Mouse (Mus musculus): ENCODE measurements around the gene Trank1.

The Trank1 gene

GRCm38 (mm10) chr9:111302196-111302831, 9.2 kb upstream of the Trank1 start:
- DNase-seq (ENCODE audit: extremely low read depth, low read depth): peak; percentile 64

DNA sequence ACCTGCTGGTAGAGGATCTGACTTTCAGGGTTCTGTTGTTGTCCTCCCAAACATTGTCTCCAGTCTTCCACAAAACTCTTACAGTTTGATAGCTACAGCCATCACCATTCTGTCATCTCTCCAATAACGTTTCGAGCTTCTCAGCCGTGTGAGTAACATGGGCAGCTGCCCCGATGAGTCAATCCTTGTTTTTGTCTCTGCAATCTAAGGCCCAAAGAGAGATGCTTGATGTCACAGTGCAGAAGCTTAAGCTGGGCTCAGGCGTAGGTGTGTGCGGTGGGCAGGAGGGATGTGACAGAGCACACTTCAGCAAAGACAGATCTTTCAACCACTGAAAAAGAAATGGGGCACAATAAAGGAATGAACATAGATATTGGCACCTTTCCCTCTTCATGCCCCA, 7.5 kb upstream of the Trank1 start:
- no peak for DNase-seq (ENCODE audit: extremely low read depth, low read depth)

GRCm38 (mm10) chr9:111306142-111306541, 5.4 kb upstream of the Trank1 start:
- no peak for DNase-seq (ENCODE audit: extremely low read depth, low read depth)

DNA sequence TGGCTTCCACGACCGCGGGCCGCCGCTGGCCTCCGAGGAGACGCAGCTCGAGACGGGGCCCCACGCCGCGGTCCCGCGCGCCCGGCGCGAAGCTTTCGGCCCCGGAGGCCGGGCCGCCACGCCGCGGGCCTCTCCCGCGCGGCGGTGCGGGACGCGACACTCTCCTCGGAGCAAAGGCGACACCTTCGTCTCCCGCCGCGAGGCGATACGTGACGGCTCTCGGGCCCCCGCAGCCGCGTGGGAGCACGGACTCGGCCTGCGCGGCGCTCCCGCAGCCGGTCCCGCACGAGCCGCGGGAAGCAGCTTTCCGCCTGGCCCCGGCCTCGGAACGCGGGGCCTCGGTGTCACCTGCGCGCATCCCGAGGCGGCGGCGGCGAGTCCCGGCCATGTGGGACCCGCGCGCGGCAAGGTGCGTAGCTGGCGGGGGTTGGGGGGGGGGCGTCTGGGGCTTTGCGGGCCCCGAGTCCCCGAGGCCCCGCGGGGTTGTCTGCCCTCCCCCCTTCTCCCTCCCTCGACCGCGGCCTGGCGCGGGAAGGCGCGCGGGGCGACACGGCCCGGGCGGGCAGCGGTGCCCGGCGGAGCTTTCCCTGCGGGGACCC, 403 bp downstream of the Trank1 start:
- DNase-seq (ENCODE audit: extremely low read depth, low read depth): no peak

- no peak for DNase-seq (ENCODE audit: extremely low read depth, low read depth)
These were observed 1.1 kb downstream of the Trank1 start for GRCm38 (mm10) chr9:111312442-111313141.

- DNase-seq (ENCODE audit: extremely low read depth, low read depth): no peak
These were observed 1.8 kb downstream of the Trank1 start for GRCm38 (mm10) chr9:111313299-111313698.

DNA sequence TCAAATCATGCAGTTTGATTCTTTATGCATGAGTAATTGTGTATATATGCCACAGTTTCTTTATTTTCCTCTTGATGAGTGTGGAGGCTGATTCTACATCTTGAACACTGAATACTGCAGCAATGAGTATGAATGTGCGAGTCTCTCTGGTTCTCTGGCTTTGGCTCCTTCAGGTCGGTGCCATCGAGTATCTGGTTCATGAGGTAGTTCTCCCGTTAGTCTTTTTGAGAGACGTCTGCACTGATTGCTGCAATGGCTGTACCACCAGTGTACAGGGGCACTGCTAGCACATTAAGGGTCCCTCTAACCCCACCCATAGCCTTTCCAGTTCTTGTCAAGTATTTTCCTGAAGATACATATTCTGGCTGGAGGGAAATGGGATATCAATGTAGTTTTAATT, 2.3 kb downstream of the Trank1 start:
- no peak for DNase-seq (ENCODE audit: extremely low read depth, low read depth)

- DNase-seq (ENCODE audit: extremely low read depth, low read depth): no peak
These were observed 2.7 kb downstream of the Trank1 start for GRCm38 (mm10) chr9:111314219-111314618.

DNA sequence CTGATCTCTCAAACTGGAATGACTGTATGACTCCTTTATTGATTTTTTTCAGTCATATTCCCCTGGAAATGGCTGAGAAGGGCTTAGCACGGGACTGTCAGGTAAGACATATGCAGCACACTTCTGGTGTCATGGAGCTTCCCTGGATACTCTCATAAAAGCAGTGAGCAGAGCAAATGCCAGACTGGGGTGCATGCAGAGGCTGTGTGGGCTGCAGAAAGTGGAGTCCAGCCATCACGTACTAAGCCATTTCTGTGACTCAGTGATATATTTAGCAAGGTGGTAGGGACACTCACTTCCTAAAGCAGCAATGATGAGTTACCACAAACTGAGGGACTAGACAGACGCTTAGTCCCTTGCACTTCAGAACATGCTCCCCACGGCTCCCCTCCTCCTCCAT, 9.4 kb downstream of the Trank1 start:
- no peak for DNase-seq (ENCODE audit: extremely low read depth, low read depth)

DNA sequence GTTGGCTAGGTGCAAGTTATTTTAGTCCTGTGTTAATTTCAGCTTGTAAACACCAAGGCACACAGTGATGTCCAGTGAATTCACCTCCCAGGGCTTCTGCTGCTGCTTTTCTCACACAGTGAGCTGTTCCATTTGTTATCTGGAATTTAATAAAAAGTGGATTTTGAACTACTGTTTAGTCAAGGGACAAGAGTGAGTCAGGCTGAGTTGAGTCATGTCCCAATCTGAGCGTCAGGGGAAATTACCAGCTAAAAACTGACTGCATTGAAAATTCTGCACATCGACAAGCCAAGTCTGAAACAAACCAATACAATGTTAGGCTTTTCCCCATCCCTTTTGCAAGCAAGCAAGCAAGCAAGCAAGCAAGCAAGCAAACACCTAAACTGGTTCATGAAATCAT, 13.3 kb downstream of the Trank1 start:
- no peak for DNase-seq (ENCODE audit: extremely low read depth, low read depth)

DNA sequence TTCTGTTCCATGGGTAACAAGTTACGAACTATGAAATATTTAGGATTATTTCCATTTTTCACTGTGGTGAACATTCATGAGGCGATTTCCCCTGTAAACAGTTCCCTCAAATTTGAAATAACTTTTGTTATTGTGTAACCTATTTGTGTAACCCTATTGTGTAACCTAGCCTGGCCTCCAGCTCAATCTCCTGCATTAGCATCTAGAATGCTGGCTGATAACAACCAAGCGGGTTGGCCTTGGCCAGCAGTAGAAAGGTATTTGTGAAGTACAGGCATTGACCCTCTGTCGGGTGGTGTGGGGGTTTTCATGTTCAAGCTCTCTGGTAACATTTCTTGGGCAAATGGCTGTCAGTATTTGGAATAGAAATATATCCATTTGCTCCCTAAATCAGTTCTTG, 18.3 kb downstream of the Trank1 start:
- no peak for DNase-seq (ENCODE audit: extremely low read depth, low read depth)

DNA sequence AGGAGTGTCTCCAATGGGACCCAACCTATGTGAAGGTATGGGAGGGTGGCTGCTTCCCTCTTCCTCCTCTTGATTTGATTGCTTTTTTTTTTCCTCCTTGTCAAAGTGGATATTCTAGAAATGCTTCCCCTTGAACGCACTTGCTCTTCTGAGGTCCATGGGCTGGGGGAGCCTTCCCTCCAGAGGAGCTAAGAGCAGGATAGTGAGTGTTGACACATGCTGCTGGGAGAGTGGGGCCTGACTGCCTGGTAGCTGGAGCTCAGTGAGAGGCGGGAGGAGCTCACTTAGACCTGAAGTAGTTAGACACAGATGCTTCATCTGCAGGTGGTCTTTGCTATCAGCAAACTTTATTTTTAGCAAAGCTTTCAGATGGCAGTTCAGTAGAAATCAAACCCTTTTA, 22.3 kb downstream of the Trank1 start:
- no peak for DNase-seq (ENCODE audit: extremely low read depth, low read depth)

DNA sequence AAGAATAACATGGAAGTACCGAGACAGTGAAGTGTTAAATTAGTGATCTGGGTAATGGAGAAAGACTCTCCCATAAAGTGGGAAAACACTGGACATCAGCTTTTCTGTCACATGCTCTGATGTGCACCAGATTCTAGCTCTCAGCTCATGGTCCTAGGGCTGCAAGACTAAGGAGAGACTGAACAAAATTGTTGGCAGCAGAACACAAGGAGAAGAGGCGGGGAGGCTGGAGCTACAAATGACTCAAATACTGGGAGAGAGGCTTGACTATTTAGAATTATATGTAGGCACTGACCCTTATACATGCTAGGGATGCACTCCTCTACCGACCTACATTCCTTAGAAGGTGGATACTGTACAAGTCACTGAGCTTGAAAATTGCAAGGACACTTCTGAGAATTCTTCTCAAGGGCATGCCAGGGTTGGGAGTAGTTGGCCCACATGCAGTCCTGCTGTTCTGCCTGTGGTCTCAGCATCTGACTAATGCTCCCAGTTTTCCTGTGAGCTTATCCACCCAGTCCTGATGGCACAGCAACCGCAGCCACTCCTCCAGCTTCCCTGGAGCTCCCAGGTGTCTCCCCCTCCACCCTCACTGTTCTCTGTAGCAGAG, 23.1 kb downstream of the Trank1 start:
- DNase-seq (ENCODE audit: extremely low read depth, low read depth): no peak

DNA sequence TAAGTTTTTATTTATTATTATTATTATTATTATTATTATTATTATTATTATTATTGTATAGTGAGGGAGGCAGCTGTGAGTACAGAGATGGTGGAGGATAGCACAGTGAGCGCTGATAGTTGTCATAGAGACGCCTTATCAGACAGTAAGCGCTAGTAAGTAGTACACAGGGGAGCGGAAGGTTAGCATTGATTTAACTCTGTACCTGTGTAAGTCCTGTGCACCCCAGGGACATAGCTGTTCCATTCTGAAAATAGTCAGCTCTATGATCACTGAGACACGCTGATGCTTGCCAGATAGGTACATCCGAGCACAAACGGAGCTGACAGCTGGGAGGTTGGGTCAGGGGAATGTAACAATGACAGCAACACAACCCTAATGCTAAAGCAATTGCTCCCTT, 39.7 kb downstream of the Trank1 start:
- no peak for DNase-seq (ENCODE audit: extremely low read depth, low read depth)

DNA sequence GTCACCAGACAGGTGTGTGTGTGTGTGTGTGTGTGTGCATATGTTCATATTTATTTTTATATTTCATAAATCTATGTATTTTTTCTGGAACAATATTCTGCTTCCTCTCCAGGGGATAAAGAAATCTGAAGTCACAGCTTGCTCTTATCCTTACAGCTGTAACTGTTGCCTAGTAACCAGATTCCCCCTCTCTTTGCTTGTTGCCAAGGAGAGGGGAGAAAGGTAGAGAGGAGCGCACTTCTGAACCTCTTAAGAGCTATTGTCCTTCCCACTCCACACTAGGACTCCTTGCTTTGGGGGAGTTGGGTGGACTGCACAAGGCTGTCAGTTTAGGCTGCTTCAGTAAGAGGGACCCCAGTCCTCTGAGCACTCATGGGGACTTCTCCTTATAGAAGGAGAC, 40.1 kb downstream of the Trank1 start:
- DNase-seq (ENCODE audit: extremely low read depth, low read depth): no peak

- DNase-seq (ENCODE audit: extremely low read depth, low read depth): no peak
These were observed 41.1 kb downstream of the Trank1 start for GRCm38 (mm10) chr9:111352646-111353045.

DNA sequence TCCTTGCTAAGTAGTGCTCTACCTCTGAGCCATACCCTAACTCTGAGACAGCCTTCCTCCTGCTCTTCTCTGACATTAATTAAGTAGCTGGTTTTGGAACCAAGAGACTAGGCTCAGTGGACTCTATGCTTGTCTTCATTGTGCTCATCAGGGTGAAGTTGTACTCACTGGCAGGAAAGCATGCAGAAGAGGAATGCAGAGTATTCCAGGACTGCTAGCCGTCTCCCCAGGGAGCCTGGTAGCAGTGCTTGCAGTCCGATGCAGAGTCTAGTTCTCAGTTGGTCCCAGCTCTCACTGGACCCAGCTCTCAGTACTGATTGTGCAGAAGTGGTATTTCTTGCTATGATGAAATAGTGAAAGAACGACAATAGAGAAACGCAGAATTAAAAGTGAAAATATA, 43.5 kb downstream of the Trank1 start:
- no peak for DNase-seq (ENCODE audit: extremely low read depth, low read depth)

DNA sequence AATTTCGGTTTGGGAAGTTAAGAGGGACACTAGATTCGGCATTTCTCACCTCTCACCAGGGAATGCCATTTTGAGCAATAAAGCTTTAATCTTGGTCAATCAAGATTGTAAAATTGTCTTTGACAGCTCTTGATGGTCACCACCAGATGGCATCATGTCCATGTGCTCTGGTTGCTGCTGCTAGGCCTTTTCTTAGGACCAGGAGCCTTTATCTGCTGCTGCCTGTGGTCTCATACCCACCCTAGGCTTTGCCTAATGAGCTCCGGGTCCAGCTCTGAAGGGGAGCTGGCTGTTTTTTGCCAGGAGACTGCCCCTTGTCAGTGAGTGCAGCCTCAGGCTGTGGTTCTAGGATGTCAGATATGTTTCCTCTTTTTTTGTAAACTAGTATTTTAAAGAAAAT, 44.8 kb downstream of the Trank1 start:
- no peak for DNase-seq (ENCODE audit: extremely low read depth, low read depth)

DNA sequence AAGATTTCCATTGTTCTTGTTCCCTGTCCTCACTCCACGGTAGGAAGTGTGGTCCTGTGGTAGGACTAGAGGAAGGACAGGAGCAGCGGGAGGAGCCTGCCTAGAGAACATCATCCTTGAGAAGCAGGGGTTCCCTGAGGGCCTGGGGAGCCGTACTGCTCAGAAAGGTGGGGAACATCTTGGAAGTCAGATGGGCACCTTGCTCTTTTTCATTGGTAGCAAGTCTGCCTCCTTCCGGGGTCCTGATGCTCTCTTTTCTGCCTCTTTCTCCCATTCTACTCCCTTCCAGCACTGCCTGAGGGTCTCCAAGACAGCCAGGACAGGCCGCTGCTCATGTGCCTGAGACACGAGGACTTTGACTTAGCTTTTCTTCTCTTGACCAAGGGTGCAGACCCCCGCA, 52.1 kb downstream of the Trank1 start:
- DNase-seq (ENCODE audit: extremely low read depth, low read depth): no peak

DNA sequence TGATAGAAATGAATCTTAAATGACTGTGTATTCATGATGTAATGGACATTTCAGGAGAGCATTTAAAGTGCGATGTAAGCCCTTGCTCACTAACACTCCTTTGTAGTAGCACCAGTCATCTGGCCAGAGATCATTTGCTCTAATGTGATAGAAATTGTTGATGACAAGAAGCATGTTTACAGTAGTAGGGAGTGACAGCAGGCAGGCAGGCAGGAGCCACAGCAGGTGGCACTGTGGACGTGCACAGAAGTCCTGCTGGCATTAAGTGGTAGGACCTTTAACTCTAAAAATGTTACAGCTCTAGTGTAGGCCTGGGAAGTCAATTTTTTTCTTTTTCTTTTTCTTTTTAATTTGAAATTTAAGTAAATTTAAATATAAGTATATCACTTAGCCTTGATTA, 56.2 kb downstream of the Trank1 start:
- DNase-seq (ENCODE audit: extremely low read depth, low read depth): no peak

DNA sequence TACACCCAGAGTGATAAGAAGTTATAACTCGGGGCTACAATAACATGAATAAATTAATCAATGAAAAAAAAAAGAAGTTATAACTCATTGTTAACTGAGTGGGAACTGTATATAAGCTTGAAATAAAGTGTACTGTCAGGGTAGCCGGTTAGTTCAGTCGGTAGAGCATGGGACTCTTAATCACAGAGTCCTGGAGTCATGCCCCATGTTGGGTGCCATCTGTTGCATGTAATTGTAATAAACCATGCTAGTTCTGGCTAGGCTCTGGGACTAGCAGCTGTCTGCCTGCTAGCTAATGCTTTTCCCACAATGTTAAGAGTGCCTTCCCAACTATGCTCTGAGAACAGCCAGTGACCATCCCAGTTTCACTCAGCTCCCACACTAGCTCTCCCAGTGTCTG, 60.5 kb downstream of the Trank1 start:
- DNase-seq (ENCODE audit: extremely low read depth, low read depth): no peak

DNA sequence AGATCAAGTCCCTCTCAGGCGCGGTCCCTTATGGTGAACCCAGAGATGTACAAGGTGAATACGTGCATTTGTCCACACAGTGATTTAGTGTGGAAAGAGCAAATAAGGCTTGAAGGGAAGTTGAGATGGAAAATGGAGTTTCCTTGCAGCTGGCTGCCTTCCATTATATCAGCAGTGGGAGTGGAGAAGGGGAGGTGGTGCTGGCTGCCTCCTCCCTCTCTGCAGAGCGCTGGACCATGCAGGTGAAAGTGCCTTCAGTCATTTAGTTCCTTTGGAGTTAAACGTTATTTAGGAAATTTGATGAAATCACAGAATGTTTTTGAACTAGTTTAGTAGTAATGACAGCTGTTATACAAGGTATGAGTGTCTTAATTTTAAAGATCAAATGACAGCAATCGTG, 66.3 kb downstream of the Trank1 start:
- no peak for DNase-seq (ENCODE audit: extremely low read depth, low read depth)

Measured in MEL-GATA-1-ER (cell line).